Mouse (Mus musculus) midbrain, embryonic 16.5 days (tissue): ENCODE measurements around the gene Gramd1c. TPM values are rescaled to one million over a fixed set of nuclear protein-coding genes. Genes with fewer than 3 reads are reported as not detected.

ENCODE experiments used
- ATAC-seq: fragments of 200-750 bp; cut with Nextera tagmentation; 2 replicates; pipeline ENCODE4 v1.8.0; 2017; ENCODE audit warnings: moderate TSS enrichment
- H3K27ac ChIP-seq: fragments of 300-500 bp; sonication (generic); 2 replicates; pipeline ENCODE4 v1.5.1; 2014; ENCODE audit warnings: mild to moderate bottlenecking, low read length, mixed read lengths
- H3K27me3 ChIP-seq: fragments of 300-500 bp; sonication (generic); 2 replicates; pipeline ENCODE4 v1.6.1; 2014; ENCODE audit warnings: low read depth, low read length, mixed read lengths; ENCODE audit not compliant: control insufficient read depth, insufficient read depth
- H3K36me3 ChIP-seq: fragments of 300-500 bp; sonication (generic); 2 replicates; pipeline ENCODE4 v1.6.1; 2014; ENCODE audit warnings: mild to moderate bottlenecking, low read length, moderate library complexity, mixed read lengths; ENCODE audit not compliant: control insufficient read depth, insufficient read depth
- H3K4me1 ChIP-seq: fragments of 300-500 bp; sonication (generic); 2 replicates; pipeline ENCODE4 v1.6.1; 2014; ENCODE audit warnings: mild to moderate bottlenecking, low read length, mixed read lengths; ENCODE audit not compliant: control insufficient read depth, insufficient read depth
- H3K4me2 ChIP-seq: fragments of 300-500 bp; sonication (generic); 2 replicates; pipeline ENCODE4 v1.6.1; 2014; ENCODE audit warnings: mild to moderate bottlenecking, low read length, mixed read lengths
- H3K4me3 ChIP-seq: fragments of 300-500 bp; sonication (generic); 2 replicates; pipeline ENCODE4 v1.5.1; 2014; ENCODE audit warnings: low read depth, mild to moderate bottlenecking, low read length, moderate library complexity, mixed read lengths
- H3K9ac ChIP-seq: fragments of 300-500 bp; sonication (generic); 2 replicates; pipeline ENCODE4 v1.6.1; 2014; ENCODE audit warnings: low read depth, low read length, mixed read lengths
- H3K9me3 ChIP-seq: fragments of 300-500 bp; sonication (generic); replicated peaks from 2 replicates; pipeline ENCODE4 v1.6.1; 2014; ENCODE audit warnings: mild to moderate bottlenecking, low read length, mixed read lengths; ENCODE audit not compliant: control insufficient read depth, poor library complexity, severe bottlenecking
- WGBS: fragments of 180-500 bp; shearing (Covaris S2); extraction: QIAGEN DNeasy Blood & Tissue Kit; methylation state at CpG from one replicate; pipeline ENCODE4 v1.1.7; 2014; 5-methylcytosine and 5-hydroxymethylcytosine counted together
- polyA plus RNA-seq: library from polyadenylated mRNA; unstranded; fragments of >200 nt; fragmentation: Nextera tagmentation; extraction: Ambion mirVana; gene quantifications from 2 replicates; pipeline ENCODE4 v1.2.1, GENCODE M21; 2015

Gramd1c gene
- polyA plus RNA-seq, 1 experiment from 2014 or later, result 4.3 TPM

- H3K27ac ChIP-seq, result no peak overlapping the region
- H3K9ac ChIP-seq, result no peak overlapping the region
- no peak overlapping the region for H3K4me2 ChIP-seq
- 79% methylated on average over 22 of the region's 22 CpGs for WGBS
- no peaks in the 10 kb centered on the region for H3K27me3 ChIP-seq
- H3K9me3 ChIP-seq, result no peaks in the 10 kb centered on the region
- no peak overlapping the region for H3K4me3 ChIP-seq
- H3K4me1 ChIP-seq, result no peaks in the 10 kb centered on the region
- H3K36me3 ChIP-seq, result peaks cover 2% of the 10 kb centered on the region; the same call in 1 of the 2 replicates
- no peak for ATAC-seq
These were observed 89.4 kb downstream of the Gramd1c start for GRCm38 (mm10) chr16:43973606-43974220.

GRCm38 (mm10) chr16:43973147-43973546, 90.0 kb downstream of the Gramd1c start:
- Histone ChIP-seq H3K27ac (no peak overlapping the region), H3K4me3 (no peak overlapping the region), H3K4me1 (no peaks in the 10 kb centered on the region), H3K27me3 (no peaks in the 10 kb centered on the region), H3K9me3 (no peaks in the 10 kb centered on the region), H3K4me2 (no peak overlapping the region), H3K36me3 (peaks cover 7% of the 10 kb centered on the region; the same call in 1 of the 2 replicates), H3K9ac (no peak overlapping the region)
- no peak for ATAC-seq
- 96% methylated on average over 11 of the region's 11 CpGs for WGBS

GRCm38 (mm10) chr16:43972391-43972790, 90.8 kb downstream of the Gramd1c start:
- H3K4me2 ChIP-seq, result no peak overlapping the region
- H3K4me3 ChIP-seq, result no peak overlapping the region
- peaks cover 11% of the 10 kb centered on the region; the same call in 1 of the 2 replicates for H3K36me3 ChIP-seq
- H3K4me1 ChIP-seq, result no peaks in the 10 kb centered on the region
- WGBS, result 90% methylated on average over 2 of the region's 2 CpGs
- ATAC-seq, result no peak
- H3K9ac ChIP-seq, result no peak overlapping the region
- no peaks in the 10 kb centered on the region for H3K27me3 ChIP-seq
- H3K27ac ChIP-seq, result no peak overlapping the region
- no peaks in the 10 kb centered on the region for H3K9me3 ChIP-seq

- H3K27ac ChIP-seq, result no peak overlapping the region
- 95% methylated on average over 9 of the region's 9 CpGs for WGBS
- no peak for ATAC-seq
- no peaks in the 10 kb centered on the region for H3K9me3 ChIP-seq
- H3K4me2 ChIP-seq, result no peak overlapping the region
- no peaks in the 10 kb centered on the region for H3K27me3 ChIP-seq
- H3K4me1 ChIP-seq, result no peaks in the 10 kb centered on the region
- peaks cover 11% of the 10 kb centered on the region; the same call in 1 of the 2 replicates for H3K36me3 ChIP-seq
- H3K9ac ChIP-seq, result no peak overlapping the region
- no peak overlapping the region for H3K4me3 ChIP-seq
These were observed 91.4 kb downstream of the Gramd1c start for GRCm38 (mm10) chr16:43971741-43972140.

- Histone ChIP-seq H3K36me3 (peaks cover 11% of the 10 kb centered on the region; the same call in 1 of the 2 replicates), H3K4me2 (no peak overlapping the region), H3K4me1 (no peaks in the 10 kb centered on the region), H3K9ac (no peak overlapping the region), H3K27ac (no peak overlapping the region), H3K27me3 (no peaks in the 10 kb centered on the region), H3K4me3 (no peak overlapping the region), H3K9me3 (no peaks in the 10 kb centered on the region)
- ATAC-seq, result no peak
- WGBS, result 94% methylated on average over 11 of the region's 11 CpGs
These were observed 92.0 kb downstream of the Gramd1c start for GRCm38 (mm10) chr16:43971189-43971588.

- WGBS, result 87% methylated on average over 3 of the region's 3 CpGs
- H3K9me3 ChIP-seq, result no peaks in the 10 kb centered on the region
- H3K4me2 ChIP-seq, result no peak overlapping the region
- no peaks in the 10 kb centered on the region for H3K4me1 ChIP-seq
- no peak overlapping the region for H3K27ac ChIP-seq
- H3K9ac ChIP-seq, result no peak overlapping the region
- ATAC-seq, result no peak
- H3K4me3 ChIP-seq, result no peak overlapping the region
- no peaks in the 10 kb centered on the region for H3K27me3 ChIP-seq
- peaks cover 11% of the 10 kb centered on the region; the same call in 1 of the 2 replicates for H3K36me3 ChIP-seq
These were observed 92.7 kb downstream of the Gramd1c start for GRCm38 (mm10) chr16:43970426-43970825.

GRCm38 (mm10) chr16:43965781-43966389, 97.3 kb downstream of the Gramd1c start:
- H3K4me3 ChIP-seq, result no peak overlapping the region
- no peaks in the 10 kb centered on the region for H3K27me3 ChIP-seq
- 0 out of 2 replicates have a peak, but pooled peaks have one; percentile 39 for ATAC-seq
- H3K9ac ChIP-seq, result no peak overlapping the region
- 69% methylated on average over 13 of the region's 13 CpGs for WGBS
- no peak overlapping the region for H3K27ac ChIP-seq
- H3K9me3 ChIP-seq, result no peaks in the 10 kb centered on the region
- H3K36me3 ChIP-seq, result peaks cover 11% of the 10 kb centered on the region; the same call in 1 of the 2 replicates
- H3K4me2 ChIP-seq, result no peak overlapping the region
- no peaks in the 10 kb centered on the region for H3K4me1 ChIP-seq

- Histone ChIP-seq H3K9me3 (no peaks in the 10 kb centered on the region), H3K36me3 (peaks cover 10% of the 10 kb centered on the region; the same call in 1 of the 2 replicates), H3K4me3 (no peak overlapping the region), H3K27ac (no peak overlapping the region), H3K4me2 (no peak overlapping the region), H3K4me1 (no peaks in the 10 kb centered on the region), H3K9ac (no peak overlapping the region), H3K27me3 (no peaks in the 10 kb centered on the region)
- ATAC-seq, result no peak
- WGBS, result 62% methylated on average over 3 of the region's 3 CpGs
These were observed 99.4 kb downstream of the Gramd1c start for GRCm38 (mm10) chr16:43963780-43964179.

GRCm38 (mm10) chr16:43963291-43963690, 99.9 kb downstream of the Gramd1c start:
- Histone ChIP-seq H3K36me3 (peaks cover 5% of the 10 kb centered on the region; the same call in 1 of the 2 replicates), H3K4me1 (no peaks in the 10 kb centered on the region), H3K27me3 (no peaks in the 10 kb centered on the region), H3K9me3 (no peaks in the 10 kb centered on the region), H3K4me2 (no peak overlapping the region), H3K27ac (no peak overlapping the region), H3K9ac (no peak overlapping the region), H3K4me3 (no peak overlapping the region)
- no peak for ATAC-seq
- WGBS, result 92% methylated on average over 9 of the region's 9 CpGs
